In genomic region chr5:74068714-74069321, GRCm38 (mm10) we compare ENCODE assay signal across 7 mouse cellular contexts. TPM values are rescaled to one million over a fixed set of nuclear protein-coding genes. Genes with fewer than 3 reads are reported as not detected.
DNase-seq lines count a peak whose midpoint lies in the region; ATAC-seq and TF ChIP-seq lines count a peak whose summit lies in the region.

No protein-coding gene starts in this region.

- H3K9me3 ChIP-seq in G1E (replicated peaks): no peaks in the 10 kb centered on the region
- no peaks in the 10 kb centered on the region for H3K9me3 ChIP-seq in lung, embryonic 15.5 days
- H3K9me3 ChIP-seq in neural tube, embryonic 15.5 days (replicated peaks): no peaks in the 10 kb centered on the region

- DNase-seq in G1E (ENCODE audit: low spot score): peak; percentile 55
- DNase-seq in adrenal gland, postnatal 36 days: peak; percentile 80 to 85
- peak; percentile 37 for DNase-seq in fibroblast of lung, adult 2 months (ENCODE audit: low read depth)
- DNase-seq in heart, postnatal 14 days: peak; percentile 73 to 80
- peak; percentile 86 to 91 for DNase-seq in kidney, postnatal 36 days

- intact Hi-C loops in heart, postnatal 14 days (cut with DNase I): loop anchor here (2.0 to 10.0 kb wide), 4 partner anchors 128 to 1086 kb away; partner anchors contain the start of gene Pdgfra

- peak overlapping the region; percentile 71 for H3K4me2 ChIP-seq in lung, embryonic 15.5 days
- H3K4me2 ChIP-seq in neural tube, embryonic 15.5 days: peak overlapping the region; percentile 91

- H3K4me3 ChIP-seq in G1E (ENCODE audit: low read depth, low read length): peak overlapping the region; percentile 96
- peak overlapping the region; percentile 75 for H3K4me3 ChIP-seq in lung, embryonic 15.5 days
- peak overlapping the region; percentile 81 for H3K4me3 ChIP-seq in neural tube, embryonic 15.5 days (replicated peaks)

- peaks cover 7% of the 10 kb centered on the region for H3K36me3 ChIP-seq in G1E (replicated peaks)
- no peaks in the 10 kb centered on the region for H3K36me3 ChIP-seq in lung, embryonic 15.5 days
- H3K36me3 ChIP-seq in neural tube, embryonic 15.5 days: no peaks in the 10 kb centered on the region

- peaks cover 51% of the 10 kb centered on the region for H3K4me1 ChIP-seq in G1E (ENCODE audit: insufficient read depth, low read depth, low read length)
- H3K4me1 ChIP-seq in lung, embryonic 15.5 days: peaks cover 44% of the 10 kb centered on the region
- H3K4me1 ChIP-seq in neural tube, embryonic 15.5 days: peaks cover 38% of the 10 kb centered on the region

- peak overlapping the region; percentile 98 for H3K27ac ChIP-seq in lung, embryonic 15.5 days
- peak overlapping the region; percentile 88 for H3K27ac ChIP-seq in neural tube, embryonic 15.5 days (replicated peaks)

- no peak for TF ChIP-seq CTCF in G1E (IDR thresholded peaks at IDR 0.05; ENCODE audit: low read depth, low read length)

- H3K9ac ChIP-seq in lung, embryonic 15.5 days: peak overlapping the region; percentile 95
- peak overlapping the region; percentile 91 for H3K9ac ChIP-seq in neural tube, embryonic 15.5 days (replicated peaks)

- no peak for ATAC-seq in G1E (ENCODE audit: extremely low read depth, insufficient number of reproducible peaks, low FRiP score, poor library complexity, severe bottlenecking)
- ATAC-seq in lung, embryonic 15.5 days (ENCODE audit: borderline replicate concordance, extremely low read depth, low FRiP score, low TSS enrichment): peak; percentile 55
- peak; percentile 36 for ATAC-seq in neural tube, embryonic 15.5 days (ENCODE audit: low FRiP score)

- WGBS in lung, embryonic 15.5 days: 1% methylated on average over 18 of the region's 18 CpGs
- 1% methylated on average over 18 of the region's 18 CpGs for WGBS in neural tube, embryonic 15.5 days

- H3K27me3 ChIP-seq in G1E (ENCODE audit: insufficient read depth, low read length): peaks cover 6% of the 10 kb centered on the region; the same call in 1 of the 2 replicates
- H3K27me3 ChIP-seq in lung, embryonic 15.5 days: no peaks in the 10 kb centered on the region
- no peaks in the 10 kb centered on the region for H3K27me3 ChIP-seq in neural tube, embryonic 15.5 days (replicated peaks)

RNA-seq across cellular contexts. Expression of gene Usp46, which starts 0.6 kb away (rescaled TPM):
- total RNA-seq in G1E (2014; fragmentation: Nextera tagmentation) (22.5 and 37.9 TPM in 2 replicates), G1E (2017) (15.6 and 16.3 TPM in 2 replicates)
- 1.4 and 1.7 TPM in 2 replicates for polyA plus RNA-seq in G1E (2012)
- 10 to 100 TPM; 31.6 to 39.7 TPM for total RNA-seq in adrenal gland, postnatal 36 days (2021)
- 10 to 100 TPM; 42.9 to 43.6 TPM for total RNA-seq in heart, postnatal 14 days (2021)
- 44.5 and 46.4 TPM in 2 replicates for polyA plus RNA-seq in lung, embryonic 15.5 days (2015; fragmentation: Nextera tagmentation; extraction: Ambion mirVana)
- polyA plus RNA-seq in neural tube, embryonic 15.5 days (2015; fragmentation: Nextera tagmentation; extraction: Ambion mirVana): 27.8 and 29.9 TPM in 2 replicates

Comparison
In these comparisons a context has a peak if more than half of its experiments do, and no peak if none do; other contexts are left out.
1. DNase-seq: peak in every context shown above with its lines; median percentile 88 in kidney, postnatal 36 days; 82 in adrenal gland, postnatal 36 days; 76 in heart, postnatal 14 days; 55 in G1E; 37 in fibroblast of lung, adult 2 months.